Mouse (Mus musculus): ENCODE results near the gene Zbtb16. TPM values are rescaled to one million over a fixed set of nuclear protein-coding genes. Genes with fewer than 3 reads are reported as not detected.
A peak's percentile ranks its signal among the peaks of the same experiment; 100 is the strongest.

Zbtb16 gene
- polyA plus RNA-seq, 1 experiment from 2014 or later = 13.3 TPM

DNA sequence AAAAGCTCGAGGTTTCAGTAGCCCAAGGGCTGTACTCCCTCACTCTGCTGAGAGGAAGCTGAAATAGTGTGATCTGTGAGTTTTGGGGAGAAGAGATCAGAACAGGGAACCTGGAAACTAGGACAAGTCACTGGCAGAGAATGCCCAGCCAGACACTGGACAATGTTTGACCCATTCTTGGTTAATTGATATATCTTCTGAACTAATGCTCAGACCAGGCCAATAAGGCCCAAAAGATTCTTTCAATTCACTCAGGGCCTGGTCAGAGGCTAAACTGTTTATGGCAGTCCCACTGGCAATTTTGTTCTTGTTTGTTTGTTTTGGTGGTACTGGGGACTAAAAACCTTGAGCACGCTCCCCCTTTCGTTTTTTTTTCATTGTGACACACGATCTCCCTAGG lies 87.8 kb downstream of the Zbtb16 start:
- H3K27me3 ChIP-seq (ENCODE audit: control insufficient read depth, insufficient read depth, low read depth, low read length) = no peaks in the 10 kb centered on the region
- no peak overlapping the region for H3K4me2 ChIP-seq (ENCODE audit: low read depth, low read length)
- H3K4me1 ChIP-seq (replicated peaks; ENCODE audit: control insufficient read depth, insufficient read depth, low read length) = peaks cover 17% of the 10 kb centered on the region
- no peaks in the 10 kb centered on the region for H3K36me3 ChIP-seq (ENCODE audit: control insufficient read depth, insufficient read depth, low read length)
- no peak for ATAC-seq (ENCODE audit: low read depth)
- WGBS = 78% methylated on average over 4 of the region's 4 CpGs
- H3K27ac ChIP-seq (ENCODE audit: low read length) = no peak overlapping the region
- no peak overlapping the region for H3K4me3 ChIP-seq (ENCODE audit: low read length)
- no peaks in the 10 kb centered on the region for H3K9me3 ChIP-seq (ENCODE audit: control insufficient read depth, low read length)
- H3K9ac ChIP-seq (ENCODE audit: low read length) = no peak overlapping the region

DNA sequence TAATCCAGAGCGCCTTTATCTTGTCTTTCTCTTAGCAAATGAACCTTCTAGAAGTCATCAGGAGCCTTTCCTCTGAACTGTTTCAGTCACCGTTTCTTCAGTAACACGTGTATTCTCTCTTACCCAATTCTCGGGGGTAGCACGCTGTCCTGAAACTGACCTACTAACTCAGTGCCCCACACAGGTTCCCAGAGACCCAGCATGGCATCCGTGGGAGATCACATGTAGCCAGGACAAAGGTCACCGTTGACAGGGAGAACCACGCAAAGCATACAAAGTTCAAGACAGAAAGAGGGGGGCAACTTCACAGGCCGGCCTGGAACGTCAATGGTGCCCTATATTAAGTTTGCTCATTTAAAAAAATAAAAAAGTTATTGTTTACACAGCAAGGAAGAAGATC lies 89.5 kb downstream of the Zbtb16 start:
- Histone ChIP-seq H3K4me3 (ENCODE audit: low read length) (no peak overlapping the region), H3K9ac (ENCODE audit: low read length) (no peak overlapping the region), H3K9me3 (ENCODE audit: control insufficient read depth, low read length) (no peaks in the 10 kb centered on the region), H3K27ac (ENCODE audit: low read length) (no peak overlapping the region), H3K36me3 (ENCODE audit: control insufficient read depth, insufficient read depth, low read length) (no peaks in the 10 kb centered on the region), H3K4me2 (ENCODE audit: low read depth, low read length) (no peak overlapping the region), H3K27me3 (ENCODE audit: control insufficient read depth, insufficient read depth, low read depth, low read length) (no peaks in the 10 kb centered on the region), H3K4me1 (replicated peaks; ENCODE audit: control insufficient read depth, insufficient read depth, low read length) (peaks cover 18% of the 10 kb centered on the region)
- ATAC-seq (ENCODE audit: low read depth) = no peak
- 87% methylated on average over 10 of the region's 10 CpGs for WGBS

DNA sequence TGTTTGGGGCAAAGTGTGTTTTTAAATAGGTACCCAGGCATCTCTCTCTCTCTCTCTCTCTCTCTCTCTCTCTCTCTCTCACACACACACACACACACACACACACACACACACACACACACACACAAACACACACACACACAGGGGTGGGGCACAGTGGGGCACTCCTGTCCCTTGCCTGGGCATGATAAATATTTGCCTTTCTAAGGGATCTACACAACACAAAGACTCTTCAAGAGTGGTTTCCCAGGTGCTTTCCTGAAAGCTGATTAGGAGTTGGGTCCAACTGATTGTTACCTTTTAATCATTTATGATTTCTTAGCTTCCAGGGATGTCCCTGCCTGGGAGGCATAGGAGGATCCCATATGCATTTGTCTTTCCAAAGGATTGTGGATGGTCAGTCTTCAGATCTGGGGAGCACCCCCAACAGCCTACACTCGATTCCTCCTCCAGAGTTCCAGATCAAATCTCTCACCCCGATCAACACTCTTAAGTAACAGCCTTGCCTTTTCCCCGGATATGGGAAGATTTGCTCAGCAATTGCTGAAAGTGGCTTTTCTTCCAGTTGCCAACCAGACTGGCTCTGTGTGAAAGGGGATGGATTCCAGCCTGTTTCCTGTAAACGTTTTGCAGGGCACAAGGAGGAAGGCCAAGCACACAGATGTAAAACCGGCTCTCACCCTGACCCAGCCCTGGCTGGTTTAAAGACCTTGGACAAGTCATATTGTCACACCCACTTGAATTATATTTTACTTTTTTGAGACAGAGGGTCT lies 90.5 kb downstream of the Zbtb16 start:
- H3K9me3 ChIP-seq (ENCODE audit: control insufficient read depth, low read length) = no peaks in the 10 kb centered on the region
- no peak overlapping the region for H3K4me3 ChIP-seq (ENCODE audit: low read length)
- H3K9ac ChIP-seq (ENCODE audit: low read length) = no peak overlapping the region
- ATAC-seq (ENCODE audit: low read depth) = peak; percentile 23
- peaks cover 28% of the 10 kb centered on the region for H3K4me1 ChIP-seq (replicated peaks; ENCODE audit: control insufficient read depth, insufficient read depth, low read length)
- 31% methylated on average over 5 of the region's 5 CpGs for WGBS
- H3K27ac ChIP-seq (ENCODE audit: low read length) = peak overlapping the region; percentile 76
- H3K4me2 ChIP-seq (ENCODE audit: low read depth, low read length) = no peak overlapping the region
- H3K36me3 ChIP-seq (ENCODE audit: control insufficient read depth, insufficient read depth, low read length) = no peaks in the 10 kb centered on the region
- H3K27me3 ChIP-seq (ENCODE audit: control insufficient read depth, insufficient read depth, low read depth, low read length) = no peaks in the 10 kb centered on the region

DNA sequence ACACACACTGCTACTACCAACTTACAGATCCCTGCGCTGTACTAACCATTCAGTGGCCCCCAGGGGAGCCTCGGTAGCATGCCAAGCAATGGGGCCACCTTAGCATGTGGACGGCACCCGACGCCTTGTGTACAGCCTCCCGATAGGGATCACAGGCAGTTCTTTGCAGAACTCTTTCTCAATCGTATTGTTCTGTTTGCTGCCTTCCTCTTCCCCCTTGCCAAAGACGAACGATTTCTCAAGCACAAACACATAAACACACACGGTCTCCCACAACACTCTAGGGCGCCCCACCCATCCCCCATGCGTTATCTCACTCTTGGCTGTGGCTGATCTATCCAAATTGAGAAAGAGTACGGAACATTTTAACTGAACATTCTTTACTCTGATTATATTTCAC lies 91.1 kb downstream of the Zbtb16 start:
- Histone ChIP-seq H3K4me3 (ENCODE audit: low read length) (no peak overlapping the region), H3K36me3 (ENCODE audit: control insufficient read depth, insufficient read depth, low read length) (no peaks in the 10 kb centered on the region), H3K4me1 (replicated peaks; ENCODE audit: control insufficient read depth, insufficient read depth, low read length) (peaks cover 32% of the 10 kb centered on the region), H3K9me3 (ENCODE audit: control insufficient read depth, low read length) (no peaks in the 10 kb centered on the region), H3K27ac (ENCODE audit: low read length) (peak overlapping the region; percentile 61), H3K4me2 (ENCODE audit: low read depth, low read length) (no peak overlapping the region), H3K9ac (ENCODE audit: low read length) (no peak overlapping the region), H3K27me3 (ENCODE audit: control insufficient read depth, insufficient read depth, low read depth, low read length) (no peaks in the 10 kb centered on the region)
- WGBS = 38% methylated on average over 13 of the region's 13 CpGs
- ATAC-seq (ENCODE audit: low read depth) = peak; percentile 68

DNA sequence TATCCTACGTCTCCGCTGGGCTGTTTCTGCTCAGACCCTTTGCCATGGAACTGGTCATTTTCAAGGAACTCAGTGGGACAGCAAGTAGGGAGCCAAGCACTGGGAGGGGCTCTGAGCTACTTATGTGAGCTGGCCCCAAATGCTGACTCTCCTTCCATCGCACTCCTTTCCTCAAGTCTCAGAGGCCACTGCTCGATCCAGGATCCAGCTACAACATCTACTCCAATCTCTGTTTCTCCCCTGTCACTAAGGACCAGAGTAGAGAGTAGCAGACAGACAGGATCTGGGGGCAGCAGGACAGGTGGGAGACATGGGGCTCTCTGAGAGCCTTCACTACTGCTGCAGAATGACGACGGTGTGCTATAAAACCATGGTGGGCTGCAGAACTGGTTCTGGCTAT lies 91.6 kb downstream of the Zbtb16 start:
- Histone ChIP-seq H3K4me2 (ENCODE audit: low read depth, low read length) (no peak overlapping the region), H3K9me3 (ENCODE audit: control insufficient read depth, low read length) (no peaks in the 10 kb centered on the region), H3K36me3 (ENCODE audit: control insufficient read depth, insufficient read depth, low read length) (no peaks in the 10 kb centered on the region), H3K27me3 (ENCODE audit: control insufficient read depth, insufficient read depth, low read depth, low read length) (no peaks in the 10 kb centered on the region), H3K4me3 (ENCODE audit: low read length) (no peak overlapping the region), H3K9ac (ENCODE audit: low read length) (0 out of 2 replicates have a peak overlapping the region, but pooled peaks have one; percentile 15), H3K27ac (ENCODE audit: low read length) (peak overlapping the region; percentile 61), H3K4me1 (replicated peaks; ENCODE audit: control insufficient read depth, insufficient read depth, low read length) (peaks cover 37% of the 10 kb centered on the region)
- no peak for ATAC-seq (ENCODE audit: low read depth)
- WGBS = 52% methylated on average over 6 of the region's 6 CpGs

DNA sequence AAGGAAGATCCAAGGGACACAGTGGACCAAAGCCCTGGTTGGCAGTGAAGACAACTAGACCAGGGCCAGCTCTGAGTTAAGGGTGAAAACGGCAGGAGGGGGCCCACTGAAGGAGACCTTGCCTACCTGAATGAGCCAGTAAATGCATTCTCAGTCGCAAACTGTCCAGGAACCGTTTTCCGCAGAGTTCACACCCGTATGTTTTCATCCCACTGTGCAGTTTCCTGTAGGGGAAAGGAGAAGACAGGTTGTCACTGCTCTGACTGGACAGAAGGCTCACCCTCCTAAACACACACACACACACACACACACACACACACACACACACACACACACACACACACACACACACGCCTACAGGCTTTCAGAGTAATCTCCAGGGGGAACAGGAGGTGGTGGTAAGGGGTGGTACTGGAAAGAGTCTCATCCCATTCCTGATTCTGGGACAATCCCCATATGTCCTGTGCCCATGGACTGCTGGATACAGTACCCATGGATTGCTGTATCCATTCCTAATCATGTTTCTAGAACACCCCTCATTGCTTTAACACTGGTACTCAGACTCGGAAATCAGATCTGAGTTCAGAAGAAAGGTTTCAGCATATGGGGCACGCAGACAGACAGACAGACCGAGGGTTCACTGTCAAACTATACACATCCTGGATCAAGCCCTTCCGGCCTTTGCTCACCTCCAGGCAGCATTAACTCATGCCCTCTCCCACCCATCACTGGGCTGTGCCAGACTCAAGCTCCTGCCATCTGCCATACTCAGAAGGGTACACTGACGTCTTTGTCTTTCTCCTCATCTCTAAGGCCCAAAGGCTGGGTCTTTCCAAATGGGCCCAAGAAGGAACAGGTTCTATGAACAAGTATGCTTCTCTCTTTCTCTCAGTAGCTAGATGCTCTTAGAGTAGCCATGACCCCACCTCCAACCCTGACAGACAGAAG lies 92.4 kb downstream of the Zbtb16 start:
- Histone ChIP-seq H3K9me3 (ENCODE audit: control insufficient read depth, low read length) (no peaks in the 10 kb centered on the region), H3K9ac (ENCODE audit: low read length) (no peak overlapping the region), H3K27ac (ENCODE audit: low read length) (peak overlapping the region; percentile 61), H3K4me1 (replicated peaks; ENCODE audit: control insufficient read depth, insufficient read depth, low read length) (peaks cover 45% of the 10 kb centered on the region), H3K27me3 (ENCODE audit: control insufficient read depth, insufficient read depth, low read depth, low read length) (no peaks in the 10 kb centered on the region), H3K4me3 (ENCODE audit: low read length) (no peak overlapping the region), H3K36me3 (ENCODE audit: control insufficient read depth, insufficient read depth, low read length) (no peaks in the 10 kb centered on the region), H3K4me2 (ENCODE audit: low read depth, low read length) (no peak overlapping the region)
- whole genome bisulfite sequencing = 87% methylated on average over 11 of the region's 11 CpGs
- ATAC-seq (ENCODE audit: low read depth) = no peak

DNA sequence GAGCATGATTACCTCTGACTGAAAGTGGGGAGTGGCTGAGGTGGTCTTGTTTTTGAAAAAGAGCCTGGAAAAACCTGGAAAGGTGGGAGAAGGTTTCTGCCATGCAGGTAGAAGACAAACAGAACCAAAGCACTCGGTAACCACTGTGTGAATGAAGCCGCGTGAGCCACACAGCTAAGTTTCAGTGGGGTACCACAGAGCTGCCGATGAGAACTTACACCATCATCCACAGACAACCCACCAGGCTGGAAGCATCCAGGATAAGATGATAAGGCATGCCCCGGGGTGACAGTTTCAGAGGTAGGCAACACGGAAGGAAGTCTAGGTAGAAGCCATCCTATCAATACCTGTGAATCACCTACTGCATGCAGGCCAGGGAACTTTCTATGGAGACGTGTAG lies 93.9 kb downstream of the Zbtb16 start:
- Histone ChIP-seq H3K9ac (ENCODE audit: low read length) (no peak overlapping the region), H3K4me2 (ENCODE audit: low read depth, low read length) (no peak overlapping the region), H3K4me3 (ENCODE audit: low read length) (no peak overlapping the region), H3K36me3 (ENCODE audit: control insufficient read depth, insufficient read depth, low read length) (no peaks in the 10 kb centered on the region), H3K27me3 (ENCODE audit: control insufficient read depth, insufficient read depth, low read depth, low read length) (no peaks in the 10 kb centered on the region), H3K27ac (ENCODE audit: low read length) (no peak overlapping the region), H3K4me1 (replicated peaks; ENCODE audit: control insufficient read depth, insufficient read depth, low read length) (peaks cover 55% of the 10 kb centered on the region), H3K9me3 (ENCODE audit: control insufficient read depth, low read length) (no peaks in the 10 kb centered on the region)
- no peak for ATAC-seq (ENCODE audit: low read depth)
- 80% methylated on average over 7 of the region's 7 CpGs for WGBS

DNA sequence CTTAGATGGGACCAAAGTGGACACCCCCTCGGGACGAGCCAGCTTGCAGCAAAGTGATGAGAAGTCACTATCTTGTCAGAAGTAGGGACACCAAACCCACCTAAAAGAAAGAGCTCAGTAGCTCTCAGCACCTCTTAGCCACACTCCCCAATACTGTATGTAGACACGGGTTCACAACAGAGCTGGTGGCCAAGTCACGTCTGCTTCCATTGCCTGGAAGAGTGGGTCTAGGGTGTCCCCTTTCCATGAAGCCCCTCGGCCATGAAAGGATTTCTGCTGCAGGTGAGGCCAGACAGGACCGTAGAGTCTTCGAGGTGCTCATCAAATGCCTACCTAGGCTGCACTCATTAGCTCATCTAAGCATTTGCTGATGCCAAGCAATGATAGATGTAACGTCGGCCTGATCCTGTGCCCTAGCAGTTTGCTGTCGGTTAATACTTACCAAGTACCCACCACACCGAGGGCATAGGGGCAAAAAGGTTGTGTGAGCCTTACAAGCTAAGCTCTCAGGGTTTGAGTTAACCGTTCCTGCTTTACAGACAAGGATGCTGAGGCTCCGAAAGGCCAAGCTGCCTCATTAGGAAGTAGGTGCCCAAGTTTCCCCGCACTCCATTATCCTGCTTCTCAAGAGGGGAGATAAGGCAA lies 94.5 kb downstream of the Zbtb16 start:
- Histone ChIP-seq H3K4me2 (ENCODE audit: low read depth, low read length) (no peak overlapping the region), H3K4me1 (replicated peaks; ENCODE audit: control insufficient read depth, insufficient read depth, low read length) (peaks cover 61% of the 10 kb centered on the region), H3K4me3 (ENCODE audit: low read length) (no peak overlapping the region), H3K27me3 (ENCODE audit: control insufficient read depth, insufficient read depth, low read depth, low read length) (no peaks in the 10 kb centered on the region), H3K27ac (ENCODE audit: low read length) (no peak overlapping the region), H3K9ac (ENCODE audit: low read length) (no peak overlapping the region), H3K9me3 (ENCODE audit: control insufficient read depth, low read length) (no peaks in the 10 kb centered on the region), H3K36me3 (ENCODE audit: control insufficient read depth, insufficient read depth, low read length) (no peaks in the 10 kb centered on the region)
- 80% methylated on average over 14 of the region's 14 CpGs for WGBS
- no peak for ATAC-seq (ENCODE audit: low read depth)

DNA sequence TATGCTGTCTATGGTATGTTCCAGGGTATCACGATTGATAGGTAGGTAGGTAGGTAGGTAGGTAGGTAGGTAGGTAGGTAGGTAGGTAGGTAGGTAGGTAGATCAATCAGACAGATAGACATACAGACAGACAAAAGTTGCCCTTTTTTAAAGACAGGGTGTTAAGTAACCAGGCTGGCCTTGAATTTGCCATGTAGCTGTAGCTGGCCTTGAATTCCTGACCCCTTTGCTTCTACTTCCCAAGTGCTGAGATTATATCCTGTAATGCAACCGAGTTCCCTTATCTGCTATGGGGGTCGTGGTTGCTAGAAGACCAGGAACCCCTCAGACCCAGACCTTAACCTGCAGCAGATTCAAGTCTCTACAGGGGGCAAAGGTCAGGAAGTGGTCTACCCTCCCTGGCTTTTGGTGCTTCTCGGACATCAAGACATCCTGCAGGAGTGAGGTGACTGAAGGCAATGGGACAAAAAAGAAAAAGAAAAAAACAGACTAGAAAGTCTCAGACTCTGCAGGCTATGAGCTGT lies 95.2 kb downstream of the Zbtb16 start:
- Histone ChIP-seq H3K4me2 (ENCODE audit: low read depth, low read length) (no peak overlapping the region), H3K9ac (ENCODE audit: low read length) (peak overlapping the region; percentile 59)

More for the DNA sequence above, 95.2 kb downstream of the Zbtb16 start:
- H3K4me3 ChIP-seq (ENCODE audit: low read length) = no peak overlapping the region
- ATAC-seq (ENCODE audit: low read depth) = no peak
- H3K27ac ChIP-seq (ENCODE audit: low read length) = peak overlapping the region; percentile 90
- 40% methylated on average over 4 of the region's 4 CpGs for WGBS
- H3K36me3 ChIP-seq (ENCODE audit: control insufficient read depth, insufficient read depth, low read length) = no peaks in the 10 kb centered on the region
- no peaks in the 10 kb centered on the region for H3K9me3 ChIP-seq (ENCODE audit: control insufficient read depth, low read length)
- peaks cover 65% of the 10 kb centered on the region for H3K4me1 ChIP-seq (replicated peaks; ENCODE audit: control insufficient read depth, insufficient read depth, low read length)
- no peaks in the 10 kb centered on the region for H3K27me3 ChIP-seq (ENCODE audit: control insufficient read depth, insufficient read depth, low read depth, low read length)
